Mouse (Mus musculus): ENCODE data around the gene Usp6nl.

GRCm38 (mm10) chr2:6380401-6380800 is 57.9 kb downstream of the Usp6nl start:
- TF ChIP-seq CTCF (IDR thresholded peaks at IDR 0.05; ENCODE audit: control insufficient read depth, insufficient read depth, insufficient replicate concordance, low read depth, low read length) (no peak), POLR2A (IDR thresholded peaks at IDR 0.05; ENCODE audit: control insufficient read depth, low read depth, low read length) (no peak)

Data from testis, adult 2 months (tissue).